Mouse (Mus musculus) gonadal fat pad, adult 2 months (tissue): ENCODE measurements around the gene Dcst2. TPM values are rescaled to one million over a fixed set of nuclear protein-coding genes. Genes with fewer than 3 reads are reported as not detected.

Experiments
- DNase-seq: peaks from one replicate; pipeline ENCODE4 v3.0.0-alpha.2; 2012; ENCODE audit warnings: low read depth
- polyA plus RNA-seq: library from polyadenylated mRNA; depleted of rRNA; stranded (reverse); fragments of >200 nt; gene quantifications from 2 replicates; pipeline ENCODE4 v1.2.3, GENCODE M21; 2012; rRNA removed

Gene Dcst2
- polyA plus RNA-seq, 1 experiment, result 2.5 TPM

DNA sequence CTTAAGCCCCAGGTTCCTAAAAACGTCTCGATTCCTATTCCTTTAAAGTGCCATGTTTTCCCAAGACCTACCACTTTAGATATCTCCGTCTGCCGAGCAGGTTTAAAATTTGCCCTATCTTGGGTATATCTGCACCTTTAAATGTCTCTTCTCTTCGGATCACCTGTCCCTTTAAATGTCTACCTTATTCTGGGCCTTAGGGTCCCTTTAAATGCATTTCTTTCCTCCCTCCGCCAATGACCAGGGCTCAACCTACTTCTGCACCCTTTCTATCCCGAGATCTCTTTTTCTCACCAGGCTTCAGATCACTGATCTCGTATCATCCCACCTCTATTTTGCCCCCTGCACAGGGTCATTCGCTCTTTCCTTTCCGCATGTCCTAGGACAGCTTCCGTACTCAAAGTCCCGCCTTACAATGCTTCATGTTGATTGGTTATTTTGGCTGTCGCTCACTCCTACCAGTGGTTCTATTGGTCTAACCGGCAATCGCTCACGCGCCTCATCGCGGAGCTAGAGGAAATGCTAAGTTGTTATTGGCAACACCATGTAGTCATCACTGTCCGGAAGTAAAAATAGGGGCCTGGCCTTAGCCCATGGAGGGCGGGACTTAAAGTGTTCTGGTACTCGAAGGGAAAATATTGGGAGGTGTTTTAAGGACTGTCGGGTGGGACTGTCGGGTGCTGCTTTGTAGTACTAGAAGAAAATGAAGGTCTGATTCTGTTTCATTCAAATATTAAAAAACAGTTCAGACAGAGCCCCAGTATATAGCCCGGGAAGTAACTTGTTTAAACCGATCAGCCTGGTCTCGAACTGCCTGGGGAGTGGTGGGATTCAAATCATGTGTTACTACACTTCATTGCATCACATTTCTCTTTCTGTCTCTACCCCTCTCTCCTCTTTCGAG, 50.0 kb downstream of the Dcst2 start, which contains the start of gene Flad1:
Gene Flad1 (minus strand): TSS at position 381 of the 904 bp plus-strand sequence.
- peak; percentile 100 for DNase-seq

DNA sequence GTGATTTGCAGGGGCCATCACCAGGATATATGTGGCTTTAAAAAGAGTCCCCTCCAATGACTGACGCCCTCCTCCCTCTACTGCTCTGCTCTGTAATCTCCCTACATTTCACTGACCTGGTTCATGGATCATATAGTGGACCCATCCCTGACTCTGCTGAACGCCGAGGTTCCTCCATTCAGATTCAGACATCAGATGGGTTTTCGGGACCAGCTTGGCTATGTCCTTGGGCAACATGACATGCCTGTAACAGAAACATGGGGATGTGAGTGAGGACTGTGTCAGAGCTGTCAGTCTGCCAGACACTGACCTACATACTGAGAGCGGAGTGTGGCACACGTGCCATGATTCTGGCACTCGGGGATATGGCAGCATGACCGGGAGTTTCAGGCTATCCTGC, 54.4 kb downstream of the Dcst2 start:
- DNase-seq, result no peak

GRCm38 (mm10) chr3:89417131-89417530, 55.4 kb downstream of the Dcst2 start:
- no peak for DNase-seq

DNA sequence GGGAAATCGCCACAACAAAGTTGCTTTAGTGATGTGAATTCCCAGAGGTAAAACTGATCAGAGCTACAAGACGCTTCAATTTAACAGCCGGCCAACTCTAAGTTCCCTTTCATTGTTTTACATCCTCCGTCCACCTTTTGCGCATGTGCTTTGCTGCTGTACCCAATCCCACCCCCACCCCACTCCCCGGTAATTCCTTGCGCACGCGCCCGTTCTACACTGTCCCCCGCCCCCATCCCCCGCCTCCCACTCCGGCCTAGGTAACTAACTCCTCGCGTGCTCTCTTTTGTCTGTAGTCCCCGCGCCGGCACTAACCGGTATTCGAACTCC, 56.0 kb downstream of the Dcst2 start:
- DNase-seq, result no peak

DNA sequence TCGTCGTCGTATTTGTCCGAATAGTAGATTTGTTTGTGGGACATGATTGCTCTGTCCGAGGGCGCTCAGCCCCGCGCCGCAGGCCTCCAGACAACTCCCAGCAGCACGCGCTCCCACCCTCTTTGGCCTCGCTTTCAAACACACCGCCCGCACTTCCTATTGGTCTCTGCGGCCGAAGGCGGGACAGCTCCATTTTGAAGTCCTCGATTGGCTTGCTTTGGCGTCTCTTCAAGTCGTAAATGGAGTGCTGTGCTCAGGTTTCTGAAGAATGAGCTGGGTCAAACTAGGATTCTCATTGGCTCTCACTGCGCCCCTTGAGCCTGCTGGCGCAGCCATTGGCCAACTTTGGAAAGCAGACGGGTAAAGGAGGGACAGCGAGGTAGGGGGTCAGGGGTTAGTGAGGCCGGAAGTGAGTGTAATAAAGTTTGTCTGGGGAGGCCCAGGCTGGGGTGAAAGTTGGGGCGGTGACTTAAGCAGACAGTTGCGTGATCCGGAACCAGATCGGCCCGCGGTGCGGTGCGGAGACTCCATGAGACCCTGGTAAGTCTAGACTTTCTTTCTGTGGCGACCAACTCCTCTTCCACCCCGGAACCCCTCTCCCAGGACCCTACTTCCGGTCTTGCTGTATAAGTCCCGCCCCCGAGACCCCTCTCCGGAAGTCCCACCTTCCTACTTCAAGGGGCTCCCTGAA, 56.5 kb downstream of the Dcst2 start, which contains the start of the genes Cks1b and Shc1:
Gene Cks1b (minus strand): TSS at position 214 of the 691 bp plus-strand sequence.
Gene Shc1 (plus strand): TSS at position 274 of the 691 bp plus-strand sequence.
- peak; percentile 97 for DNase-seq

GRCm38 (mm10) chr3:89418861-89419250, 57.1 kb downstream of the Dcst2 start:
- no peak for DNase-seq

- DNase-seq, result no peak
Measured at GRCm38 (mm10) chr3:89419571-89419970, 57.8 kb downstream of the Dcst2 start.

DNA sequence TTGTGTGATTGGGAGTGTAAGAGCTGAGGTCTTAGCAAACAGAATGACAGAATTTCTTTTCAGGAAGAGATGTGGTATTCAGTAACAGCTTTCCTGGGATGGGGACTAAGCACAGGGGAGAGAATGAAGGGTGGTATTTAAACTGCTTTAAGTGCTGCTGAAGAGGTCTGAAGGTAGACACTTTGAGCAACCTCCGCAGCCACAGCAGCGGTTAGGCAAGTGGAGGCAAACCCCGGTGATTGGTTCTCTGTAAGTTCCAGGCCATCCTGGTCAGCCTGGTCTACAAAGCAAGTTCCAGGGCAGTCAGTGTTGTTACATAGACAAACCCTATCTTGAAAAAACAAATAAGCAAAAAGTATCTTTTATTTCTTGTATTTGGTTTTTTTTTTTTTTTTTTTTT, 58.2 kb downstream of the Dcst2 start:
- DNase-seq, result no peak

GRCm38 (mm10) chr3:89420421-89420820, 58.6 kb downstream of the Dcst2 start:
- DNase-seq, result no peak

DNA sequence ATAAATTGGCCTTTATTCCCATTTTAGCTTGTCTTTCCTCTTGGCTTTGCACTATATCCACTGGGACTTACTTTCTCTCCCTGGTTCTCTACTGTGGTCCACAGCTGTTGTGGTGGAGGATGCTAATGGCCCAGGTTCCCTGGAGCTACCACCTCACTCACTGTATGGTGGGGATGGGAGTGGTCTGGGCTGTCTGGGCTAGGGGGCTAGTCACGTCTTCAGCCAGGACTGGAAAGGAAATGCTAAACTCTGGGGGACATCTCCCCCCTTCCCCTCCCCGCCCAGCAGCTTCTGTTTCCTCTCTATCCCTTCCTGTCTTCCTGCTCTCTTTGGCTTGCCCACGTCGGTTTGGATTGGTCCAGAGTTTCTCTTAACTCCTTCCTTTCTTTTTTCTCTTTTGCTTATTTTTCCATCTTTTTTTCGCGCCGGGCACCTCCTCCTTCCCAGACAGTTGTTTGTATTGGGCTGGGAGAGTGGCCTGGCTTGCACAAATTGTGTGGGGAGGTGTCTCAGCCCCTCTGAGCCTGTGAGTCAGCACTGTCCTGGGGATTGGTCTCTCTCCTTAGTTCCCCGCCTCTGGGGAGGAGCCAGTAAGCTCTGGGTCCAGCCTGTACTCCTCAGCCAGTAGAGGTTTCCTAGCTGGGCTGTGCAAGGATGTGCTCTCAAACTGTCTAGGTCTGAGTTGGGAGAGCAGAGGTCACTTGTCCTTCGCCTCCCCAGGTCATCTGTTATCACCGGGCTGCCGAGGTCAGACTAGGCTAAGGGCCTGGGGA, 59.4 kb downstream of the Dcst2 start:
- no peak for DNase-seq

- no peak for DNase-seq
Measured at GRCm38 (mm10) chr3:89421810-89422473, 60.2 kb downstream of the Dcst2 start.

- no peak for DNase-seq
Measured at GRCm38 (mm10) chr3:89422556-89423205, 60.9 kb downstream of the Dcst2 start.

DNA sequence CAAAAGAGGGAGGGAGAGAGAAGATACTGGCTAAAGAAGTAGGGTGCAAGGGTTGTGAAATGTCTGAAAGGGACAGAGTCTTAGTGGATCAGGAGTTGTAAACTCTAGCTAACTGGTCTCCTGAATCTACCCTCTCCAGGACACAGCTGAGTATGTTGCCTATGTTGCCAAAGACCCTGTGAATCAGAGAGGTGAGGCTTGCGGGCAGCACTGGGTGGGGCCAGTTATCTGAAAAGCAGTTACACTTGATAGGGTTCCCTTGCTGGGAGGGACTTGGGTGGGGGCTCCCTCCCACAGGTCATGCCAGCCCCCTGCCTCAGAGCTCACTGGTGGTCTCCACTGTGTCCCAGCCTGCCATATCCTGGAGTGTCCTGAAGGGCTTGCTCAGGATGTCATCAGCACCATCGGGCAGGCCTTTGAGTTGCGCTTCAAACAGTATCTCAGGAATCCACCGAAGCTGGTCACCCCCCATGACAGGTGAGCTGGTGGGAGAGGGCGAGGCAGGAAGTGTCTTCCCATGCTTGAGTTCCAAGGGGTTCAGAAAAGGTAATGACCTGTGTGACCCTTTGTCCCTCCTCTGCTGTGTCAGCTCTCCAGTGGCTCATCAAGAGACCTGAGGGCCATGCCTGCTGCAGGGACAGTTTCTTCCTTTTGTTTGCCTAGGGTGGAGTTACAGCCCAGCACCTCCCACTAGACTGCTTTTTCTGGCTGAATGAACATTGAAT, 62.8 kb downstream of the Dcst2 start:
- DNase-seq, result no peak

DNA sequence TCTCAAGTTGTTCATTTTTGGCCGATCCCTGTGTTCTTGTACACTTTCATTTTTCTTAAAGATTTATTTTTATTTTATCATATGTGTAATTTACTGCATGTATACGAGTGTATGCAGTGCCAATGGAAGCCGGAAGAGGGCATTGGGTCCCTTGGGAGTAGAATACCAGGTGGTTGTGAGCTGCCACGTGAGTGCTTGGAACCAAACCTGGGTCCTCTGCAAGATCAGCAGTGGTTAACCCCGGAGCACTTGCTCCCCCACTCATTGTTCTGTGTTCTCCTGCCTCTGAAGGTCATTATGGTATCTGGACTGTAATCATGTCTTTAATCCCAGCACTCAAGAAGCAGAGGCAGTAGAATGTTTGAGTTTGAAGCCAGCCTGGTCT, 63.4 kb downstream of the Dcst2 start:
- no peak for DNase-seq

- no peak for DNase-seq
Measured at GRCm38 (mm10) chr3:89425876-89426275, 64.1 kb downstream of the Dcst2 start.

Other genes with a start within 250 kb of the Dcst2 start
- 6.5 and 10.3 TPM in 2 replicates for gene Pklr, start 225.8 kb upstream of the Dcst2 start, polyA plus RNA-seq
- gene Hcn3, start 201.8 kb upstream of the Dcst2 start, polyA plus RNA-seq, result 0.77 and 1.1 TPM in 2 replicates
- gene Clk2, start 197.2 kb upstream of the Dcst2 start, polyA plus RNA-seq, result 67.9 and 68.0 TPM in 2 replicates
- gene Scamp3, start 184.5 kb upstream of the Dcst2 start, polyA plus RNA-seq, result 105 and 120 TPM in 2 replicates
- gene Fam189b, start 178.8 kb upstream of the Dcst2 start, polyA plus RNA-seq, result 12.9 and 14.1 TPM in 2 replicates
- gene Gba, start 159.0 kb upstream of the Dcst2 start, polyA plus RNA-seq, result 140 and 143 TPM in 2 replicates
- 30.0 and 40.7 TPM in 2 replicates for gene Thbs3, start 146.8 kb upstream of the Dcst2 start, polyA plus RNA-seq
- gene Mtx1, start 134.9 kb upstream of the Dcst2 start, polyA plus RNA-seq, result 150 and 153 TPM in 2 replicates
- gene Muc1, start 132.9 kb upstream of the Dcst2 start, polyA plus RNA-seq, result 0.69 and 1.5 TPM in 2 replicates
- gene Krtcap2, start 116.0 kb upstream of the Dcst2 start, polyA plus RNA-seq, result 120 and 144 TPM in 2 replicates
- 3.0 and 3.3 TPM in 2 replicates for gene Trim46, start 115.7 kb upstream of the Dcst2 start, polyA plus RNA-seq
- 481 and 623 TPM in 2 replicates for gene Dpm3, start 102.6 kb upstream of the Dcst2 start, polyA plus RNA-seq
- gene Slc50a1, start 91.4 kb upstream of the Dcst2 start, polyA plus RNA-seq, result 264 and 294 TPM in 2 replicates
- 36.7 and 40.9 TPM in 2 replicates for gene Efna1, start 80.8 kb upstream of the Dcst2 start, polyA plus RNA-seq
- 5.2 and 7.3 TPM in 2 replicates for gene Efna3, start 39.0 kb upstream of the Dcst2 start, polyA plus RNA-seq
- gene Efna4, start 23.9 kb upstream of the Dcst2 start, polyA plus RNA-seq, result 13.7 and 15.0 TPM in 2 replicates
- 170 and 223 TPM in 2 replicates for gene Adam15, start 12.0 kb upstream of the Dcst2 start, polyA plus RNA-seq
- gene Dcst1, start 3.3 kb downstream of the Dcst2 start, polyA plus RNA-seq, result 3.6 and 4.3 TPM in 2 replicates
- 71.3 and 87.9 TPM in 2 replicates for gene Zbtb7b, start 32.8 kb downstream of the Dcst2 start, polyA plus RNA-seq
- not detected in 2 replicates for gene Lenep, start 40.8 kb downstream of the Dcst2 start, polyA plus RNA-seq
- 41.9 and 47.7 TPM in 2 replicates for gene Flad1, start 49.9 kb downstream of the Dcst2 start, polyA plus RNA-seq
- 51.7 and 55.1 TPM in 2 replicates for gene Cks1b, start 56.4 kb downstream of the Dcst2 start, polyA plus RNA-seq
- 114 and 118 TPM in 2 replicates for gene Shc1, start 56.5 kb downstream of the Dcst2 start, polyA plus RNA-seq
- 38.0 and 43.3 TPM in 2 replicates for gene Pygo2, start 68.2 kb downstream of the Dcst2 start, polyA plus RNA-seq
- 63.7 and 69.4 TPM in 2 replicates for gene Pbxip1, start 74.7 kb downstream of the Dcst2 start, polyA plus RNA-seq
- 75.1 and 82.0 TPM in 2 replicates for gene Pmvk, start 92.6 kb downstream of the Dcst2 start, polyA plus RNA-seq
- 1.5 and 2.6 TPM in 2 replicates for gene Kcnn3, start 158.2 kb downstream of the Dcst2 start, polyA plus RNA-seq